Comparison of ENCODE assay signal across 7 mouse cellular contexts in the genomic region with DNA sequence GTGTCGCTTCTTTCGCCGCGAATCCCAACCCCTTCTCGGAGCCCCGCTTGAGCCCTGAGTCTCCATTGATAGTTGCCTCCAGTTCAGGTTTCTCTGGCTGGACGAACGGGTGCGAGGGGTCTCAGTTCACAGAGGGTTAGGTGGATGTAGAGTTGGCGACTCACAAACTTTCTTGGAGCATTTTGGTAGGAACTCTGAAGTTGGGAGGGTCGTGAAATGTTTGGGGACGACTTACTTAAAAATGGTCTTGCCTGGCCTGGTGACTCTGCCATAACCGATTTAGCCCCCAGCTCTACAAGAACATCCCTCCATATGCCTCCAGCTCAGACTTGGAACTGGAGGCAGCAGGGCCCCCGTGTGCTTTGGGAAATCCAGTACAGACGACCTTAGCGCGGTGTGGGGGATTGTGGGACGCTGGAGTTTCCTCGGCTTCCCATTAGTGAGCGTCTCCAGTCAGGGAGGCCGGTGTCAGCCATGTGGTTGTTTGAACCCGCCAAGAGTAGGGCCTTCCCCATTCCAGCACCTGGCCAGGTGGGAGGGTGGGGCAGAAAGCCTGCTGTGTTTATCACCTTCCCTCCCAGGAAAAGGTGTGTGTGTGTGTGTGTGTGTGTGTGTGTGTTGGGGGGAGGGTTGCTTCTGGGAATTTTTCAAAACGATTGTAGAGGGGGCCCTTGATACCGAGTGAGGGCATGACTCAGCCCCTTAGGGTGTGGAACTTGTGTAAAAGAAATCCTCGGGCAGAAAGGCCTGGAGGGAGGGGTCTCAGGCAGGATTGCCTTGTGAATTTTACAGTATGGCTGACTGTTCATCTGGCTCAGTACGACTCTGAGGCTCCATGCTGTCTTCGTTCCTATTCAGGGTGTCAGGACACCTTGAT. TPM values are rescaled to one million over a fixed set of nuclear protein-coding genes. Genes with fewer than 3 reads are reported as not detected.
DNase-seq lines count a peak whose midpoint lies in the region; ATAC-seq and TF ChIP-seq lines count a peak whose summit lies in the region.

No protein-coding gene starts in this region.

- H3K4me1 ChIP-seq in lung, embryonic 15.5 days = peaks cover 41% of the 10 kb centered on the region

- peak overlapping the region; percentile 74 for H3K4me2 ChIP-seq in lung, embryonic 15.5 days

- H3K9me3 ChIP-seq in lung, embryonic 15.5 days = no peaks in the 10 kb centered on the region

- peak overlapping the region; percentile 97 for H3K9ac ChIP-seq in lung, embryonic 15.5 days

- no peak for TF ChIP-seq CTCF in gastrocnemius, adult 2 months (IDR thresholded peaks at IDR 0.05)

- no peaks in the 10 kb centered on the region for H3K36me3 ChIP-seq in lung, embryonic 15.5 days
- H3K36me3 ChIP-seq in splenic B cell, adult 2 months (ENCODE audit: control insufficient read depth, insufficient read depth, low read length, poor library complexity, severe bottlenecking) = no peaks in the 10 kb centered on the region

- under 1% methylated on average over 27 of the region's 27 CpGs for WGBS in lung, embryonic 15.5 days

- H3K4me3 ChIP-seq in gastrocnemius, adult 2 months = peak overlapping the region; percentile 99
- peak overlapping the region; percentile 91 for H3K4me3 ChIP-seq in lung, embryonic 15.5 days

- ATAC-seq in lung, embryonic 15.5 days (ENCODE audit: borderline replicate concordance, extremely low read depth, low FRiP score, low TSS enrichment) = no peak; the same call in 1 of the 2 replicates

- peak overlapping the region; percentile 100 for H3K27ac ChIP-seq in gastrocnemius, adult 2 months
- H3K27ac ChIP-seq in lung, embryonic 15.5 days = peak overlapping the region; percentile 96

- DNase-seq in urinary bladder, adult 18-20 months (ENCODE audit: low spot score in 2 of 2) = peak; percentile 47 to 51
- no peak for DNase-seq in urinary bladder, postnatal 10 days (ENCODE audit: low spot score)
- peak; percentile 42 for DNase-seq in cerebellum, adult 8-10 months
- DNase-seq in gastrocnemius, adult 2 months = peak; percentile 65
- DNase-seq in kidney, adult 18-20 months = peak; percentile 59
- DNase-seq in splenic B cell, adult 2 months (ENCODE audit: low read depth, low spot score) = peak; percentile 23

- H3K27me3 ChIP-seq in lung, embryonic 15.5 days = no peaks in the 10 kb centered on the region
- H3K27me3 ChIP-seq in splenic B cell, adult 2 months (ENCODE audit: control insufficient read depth, insufficient read depth, low read length, poor library complexity, severe bottlenecking) = no peaks in the 10 kb centered on the region

- intact Hi-C loops in gastrocnemius, adult 2 months (cut with DNase I) = loop anchor here (1.0 kb wide), 1 partner anchor 23 kb away; a partner anchor contains a TSS

RNA-seq across cellular contexts. Expression of a gene that starts 1.1 kb away (rescaled TPM):
- 100 to 1,000 TPM; 212 to 228 TPM for total RNA-seq in gastrocnemius, adult 2 months (2021)
- 258 and 260 TPM in 2 replicates for polyA plus RNA-seq in lung, embryonic 15.5 days (2015; fragmentation: Nextera tagmentation; extraction: Ambion mirVana)

RNA-seq across cellular contexts. Expression of a gene that starts 12.1 kb away (rescaled TPM):
- total RNA-seq in gastrocnemius, adult 2 months (2021) = 10 to 100 TPM; 44.1 to 50.2 TPM
- 70.5 and 70.9 TPM in 2 replicates for polyA plus RNA-seq in lung, embryonic 15.5 days (2015; fragmentation: Nextera tagmentation; extraction: Ambion mirVana)

RNA-seq across cellular contexts. Expression of a gene that starts 21.8 kb away (rescaled TPM):
- total RNA-seq in gastrocnemius, adult 2 months (2021) = 10 to 100 TPM; 45.5 to 52.8 TPM
- 12.1 and 12.3 TPM in 2 replicates for polyA plus RNA-seq in lung, embryonic 15.5 days (2015; fragmentation: Nextera tagmentation; extraction: Ambion mirVana)

RNA-seq across cellular contexts. Expression of a gene that starts 22.9 kb away (rescaled TPM):
- total RNA-seq in gastrocnemius, adult 2 months (2021) = 1 to 10 TPM; 7.6 to 8.1 TPM
- polyA plus RNA-seq in lung, embryonic 15.5 days (2015; fragmentation: Nextera tagmentation; extraction: Ambion mirVana) = 60.1 and 63.0 TPM in 2 replicates

RNA-seq across cellular contexts. Expression of a gene that starts 23.3 kb away (rescaled TPM):
- total RNA-seq in gastrocnemius, adult 2 months (2021) = 1 to 10 TPM; 4.7 to 5.0 TPM
- polyA plus RNA-seq in lung, embryonic 15.5 days (2015; fragmentation: Nextera tagmentation; extraction: Ambion mirVana) = 18.3 and 18.5 TPM in 2 replicates
